Mouse (Mus musculus): ENCODE data around the gene Drd3.
A peak's percentile ranks its signal among the peaks of the same experiment; 100 is the strongest.

The Drd3 gene

DNA sequence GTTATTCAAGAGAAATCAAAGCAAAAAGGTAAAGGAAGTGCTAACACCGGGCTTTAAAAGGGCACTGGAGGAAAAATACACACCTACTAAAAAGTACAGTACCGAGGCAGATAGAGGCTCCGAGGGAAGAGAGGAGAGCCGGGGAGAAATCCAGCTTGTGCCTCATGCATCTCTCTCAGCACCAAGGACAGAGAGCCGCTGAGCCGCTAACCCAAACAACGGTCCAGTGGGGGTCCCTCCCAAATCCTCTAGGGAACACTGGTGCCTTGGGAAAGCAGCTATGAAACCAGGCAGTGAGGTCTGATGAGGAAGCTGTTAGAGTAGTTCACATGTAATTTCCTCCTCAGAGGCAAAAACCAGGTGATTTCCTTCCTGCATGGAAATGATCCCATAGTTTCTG, at the start of gene Drd3:
Gene Drd3, plus strand, starts transcription at position 276 of the 400 bp plus-strand sequence.
- DNase-seq (ENCODE audit: low read depth, low spot score): no peak

GRCm38 (mm10) chr16:43708335-43709061, 45.3 kb upstream of the Drd3 start:
- DNase-seq (ENCODE audit: low read depth, low spot score): no peak

DNA sequence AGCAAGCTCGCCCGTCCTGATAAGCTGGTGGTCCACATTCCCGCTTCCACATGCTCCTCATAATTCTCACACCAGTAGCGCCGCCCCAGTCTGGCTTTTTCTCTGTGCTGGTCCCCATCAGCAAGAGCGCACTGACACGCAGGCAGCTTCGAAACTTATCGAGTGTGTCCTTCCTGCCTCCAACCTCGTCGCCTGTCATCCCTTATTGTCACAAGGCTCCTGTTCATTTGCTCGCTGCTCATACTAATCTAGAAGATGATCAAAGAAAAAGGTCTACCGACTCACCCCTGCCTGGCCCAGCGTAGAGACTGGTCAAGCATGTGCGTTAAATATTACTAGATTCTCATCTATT, 44.8 kb upstream of the Drd3 start:
- DNase-seq (ENCODE audit: low read depth, low spot score): no peak

- no peak for DNase-seq (ENCODE audit: low read depth, low spot score)
Measured at GRCm38 (mm10) chr16:43709432-43710133, 44.2 kb upstream of the Drd3 start.

DNA sequence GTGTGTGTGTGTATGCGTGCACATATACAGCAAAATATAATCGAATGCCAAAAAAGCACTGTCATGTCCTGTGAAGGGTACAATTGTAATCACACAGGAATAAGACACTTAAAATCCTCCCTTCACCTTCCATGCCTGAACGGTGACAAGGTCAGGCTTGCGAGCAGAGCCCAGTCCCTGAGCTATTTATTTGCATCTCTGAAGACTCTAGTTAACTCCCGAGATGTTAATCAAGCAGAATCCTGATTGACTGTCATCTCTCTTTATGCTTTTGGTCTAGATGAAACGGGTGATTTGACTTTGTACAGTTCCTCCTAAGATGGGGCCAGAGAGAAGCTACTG, 43.7 kb upstream of the Drd3 start:
- DNase-seq (ENCODE audit: low read depth, low spot score): no peak

DNA sequence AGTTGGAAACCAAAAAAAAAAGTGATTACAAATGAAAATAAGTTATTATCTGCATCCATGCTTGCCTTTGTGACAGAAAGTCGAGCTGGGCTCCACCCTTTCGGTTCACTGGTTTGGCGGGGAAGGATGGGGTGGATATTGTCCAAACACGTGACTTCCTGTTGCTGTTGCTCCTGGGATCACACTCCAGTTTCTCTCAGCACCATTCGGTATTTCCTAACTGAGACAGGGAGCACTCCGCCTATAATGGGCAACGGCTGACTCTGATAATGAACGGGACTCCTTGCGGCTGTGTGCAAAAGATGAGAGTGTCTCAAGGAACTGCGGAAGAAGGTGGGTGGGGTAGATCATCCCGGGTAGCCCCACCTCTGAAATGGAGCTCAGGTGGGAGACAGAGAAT, 43.2 kb upstream of the Drd3 start:
- no peak for DNase-seq (ENCODE audit: low read depth, low spot score)

- DNase-seq (ENCODE audit: low read depth, low spot score): no peak
Measured at GRCm38 (mm10) chr16:43711361-43711760, 42.5 kb upstream of the Drd3 start.

DNA sequence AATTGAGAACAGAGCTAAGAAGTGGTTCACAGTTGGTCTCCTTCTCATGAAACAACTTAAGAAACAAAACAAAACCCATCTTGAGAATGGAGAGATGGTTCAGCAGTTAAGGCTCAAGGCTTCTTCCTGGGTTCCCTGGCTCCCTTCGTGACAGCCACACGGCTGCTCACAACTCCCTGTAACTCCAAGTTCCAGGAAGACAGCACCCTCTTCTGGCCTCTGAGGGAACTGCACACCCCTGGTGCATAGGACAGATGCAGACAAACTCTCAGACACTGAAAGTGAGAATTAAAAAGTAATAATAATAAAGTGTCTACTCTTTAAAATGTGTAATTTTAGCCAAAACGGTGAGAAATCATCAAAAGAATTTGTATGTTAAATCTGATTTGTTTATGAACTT, 29.4 kb upstream of the Drd3 start:
- peak; percentile 34 for DNase-seq (ENCODE audit: low read depth, low spot score)

DNA sequence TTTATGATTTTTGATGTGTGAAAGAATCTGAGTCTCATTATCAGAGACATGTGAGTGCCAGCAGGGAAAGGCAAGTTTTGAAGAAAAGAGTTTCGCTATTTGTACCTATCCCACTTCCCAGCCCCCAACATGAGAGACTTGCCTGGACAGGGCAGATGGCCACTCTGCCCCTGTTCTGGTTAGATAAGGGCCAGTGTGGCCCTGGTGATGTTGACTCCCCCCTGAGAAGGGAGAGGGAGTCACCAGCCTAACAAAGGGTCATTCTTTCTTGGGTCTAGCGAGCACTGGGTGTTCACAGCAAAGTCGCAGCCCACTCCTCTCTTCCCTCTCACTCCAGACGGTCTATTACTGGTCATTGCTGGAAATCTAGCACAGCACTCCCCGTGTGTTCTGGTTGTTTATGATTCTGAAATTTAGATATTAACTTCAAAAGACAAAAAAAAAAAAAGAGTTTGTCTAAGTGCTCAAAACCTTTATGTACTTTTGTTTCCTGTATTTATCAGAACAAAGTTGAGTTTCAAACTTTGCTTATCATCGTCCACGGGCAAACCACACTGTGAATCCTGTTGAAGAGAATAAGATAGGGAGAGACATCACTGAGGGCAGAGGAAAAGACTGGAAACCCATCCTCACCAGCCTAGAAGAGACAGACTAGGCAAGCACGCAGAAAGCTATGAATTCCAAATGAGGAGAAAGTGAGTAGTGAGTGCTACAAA, 24.2 kb upstream of the Drd3 start:
- DNase-seq (ENCODE audit: low read depth, low spot score): no peak

- no peak for DNase-seq (ENCODE audit: low read depth, low spot score)
Measured at GRCm38 (mm10) chr16:43730281-43730680, 23.5 kb upstream of the Drd3 start.

- no peak for DNase-seq (ENCODE audit: low read depth, low spot score)
Measured at GRCm38 (mm10) chr16:43732496-43732895, 21.3 kb upstream of the Drd3 start.

DNA sequence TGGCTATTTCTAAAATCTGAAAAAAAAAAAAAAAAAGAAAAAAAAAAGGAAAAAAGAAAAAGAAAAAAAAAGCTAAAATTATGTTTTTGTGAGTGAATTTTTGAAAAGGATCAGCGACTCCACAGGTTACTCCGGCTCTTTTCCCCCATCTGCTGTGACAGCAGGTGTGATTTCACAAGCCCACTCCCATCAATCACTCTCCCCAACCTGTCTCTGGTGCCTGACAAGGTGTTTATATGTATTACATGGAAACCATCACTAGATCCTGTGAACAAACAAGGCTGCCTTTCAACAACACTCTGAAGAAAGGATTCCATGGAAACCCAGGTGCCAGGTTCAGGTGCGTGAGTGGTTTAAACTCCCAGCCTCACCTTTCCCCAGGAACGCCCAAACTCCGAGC, 20.9 kb upstream of the Drd3 start:
- DNase-seq (ENCODE audit: low read depth, low spot score): no peak

DNA sequence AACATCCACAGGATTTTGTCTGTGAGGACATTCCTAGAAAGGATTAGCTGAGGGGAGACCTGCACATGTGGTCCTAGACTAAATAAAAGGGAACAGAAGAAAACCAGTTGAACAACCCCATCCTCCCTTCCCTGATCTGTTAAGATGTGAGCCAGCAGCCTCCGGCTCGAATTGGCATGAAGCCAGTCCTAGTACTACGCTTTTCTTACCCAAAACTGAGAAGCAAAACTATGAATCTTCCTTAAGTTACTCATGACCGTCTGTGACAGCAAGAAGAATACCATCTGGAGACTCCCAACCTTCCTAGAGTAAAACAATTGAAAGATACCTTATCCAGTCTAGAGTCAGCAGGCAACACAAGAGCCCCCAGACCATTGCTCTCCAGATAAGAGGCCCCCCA, 15.9 kb upstream of the Drd3 start:
- DNase-seq (ENCODE audit: low read depth, low spot score): no peak

- DNase-seq (ENCODE audit: low read depth, low spot score): no peak
Measured at GRCm38 (mm10) chr16:43740936-43741335, 12.9 kb upstream of the Drd3 start.

DNA sequence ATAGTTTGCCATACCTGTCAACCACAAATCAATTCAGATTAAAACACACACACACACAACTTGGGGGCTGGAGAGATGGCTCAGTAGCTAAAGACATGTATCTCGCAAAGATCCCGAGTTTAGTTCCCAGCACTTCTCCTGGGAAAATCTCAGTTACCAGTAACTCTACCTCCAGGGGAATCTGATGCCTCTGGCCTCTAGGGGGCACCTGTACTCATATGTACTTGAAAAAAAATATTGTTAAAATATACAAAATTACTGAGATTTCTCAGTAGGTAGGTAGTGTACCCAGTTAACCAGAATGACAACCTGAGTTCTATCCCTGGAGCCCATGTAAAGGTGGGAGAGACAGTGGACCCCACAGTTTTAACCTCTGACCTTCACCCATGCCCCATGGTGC, 5.4 kb upstream of the Drd3 start:
- DNase-seq (ENCODE audit: low read depth, low spot score): no peak

GRCm38 (mm10) chr16:43752900-43753299, 926 bp upstream of the Drd3 start:
- DNase-seq (ENCODE audit: low read depth, low spot score): no peak

- DNase-seq (ENCODE audit: low read depth, low spot score): no peak
Measured at GRCm38 (mm10) chr16:43772358-43772757, 18.5 kb downstream of the Drd3 start.

GRCm38 (mm10) chr16:43772766-43773165, 18.9 kb downstream of the Drd3 start:
- no peak for DNase-seq (ENCODE audit: low read depth, low spot score)

- DNase-seq (ENCODE audit: low read depth, low spot score): no peak
Measured at GRCm38 (mm10) chr16:43773506-43773905, 19.7 kb downstream of the Drd3 start.

GRCm38 (mm10) chr16:43776886-43777285, 23.1 kb downstream of the Drd3 start:
- DNase-seq (ENCODE audit: low read depth, low spot score): no peak

GRCm38 (mm10) chr16:43799541-43799940, 45.7 kb downstream of the Drd3 start:
- DNase-seq (ENCODE audit: low read depth, low spot score): no peak

GRCm38 (mm10) chr16:43800119-43800721, 46.4 kb downstream of the Drd3 start:
- DNase-seq (ENCODE audit: low read depth, low spot score): peak; percentile 26

Measured in WW6 (cell line).